Mouse (Mus musculus) naive thymus-derived CD4-positive, alpha-beta T cell, adult 2 months (primary cell): Measurements from ENCODE around the gene Gm266.

Source experiments
- DNase-seq: peaks from one replicate; pipeline ENCODE4 v3.0.0-alpha.2; 2011; ENCODE audit warnings: low read depth

Gm266 gene

DNA sequence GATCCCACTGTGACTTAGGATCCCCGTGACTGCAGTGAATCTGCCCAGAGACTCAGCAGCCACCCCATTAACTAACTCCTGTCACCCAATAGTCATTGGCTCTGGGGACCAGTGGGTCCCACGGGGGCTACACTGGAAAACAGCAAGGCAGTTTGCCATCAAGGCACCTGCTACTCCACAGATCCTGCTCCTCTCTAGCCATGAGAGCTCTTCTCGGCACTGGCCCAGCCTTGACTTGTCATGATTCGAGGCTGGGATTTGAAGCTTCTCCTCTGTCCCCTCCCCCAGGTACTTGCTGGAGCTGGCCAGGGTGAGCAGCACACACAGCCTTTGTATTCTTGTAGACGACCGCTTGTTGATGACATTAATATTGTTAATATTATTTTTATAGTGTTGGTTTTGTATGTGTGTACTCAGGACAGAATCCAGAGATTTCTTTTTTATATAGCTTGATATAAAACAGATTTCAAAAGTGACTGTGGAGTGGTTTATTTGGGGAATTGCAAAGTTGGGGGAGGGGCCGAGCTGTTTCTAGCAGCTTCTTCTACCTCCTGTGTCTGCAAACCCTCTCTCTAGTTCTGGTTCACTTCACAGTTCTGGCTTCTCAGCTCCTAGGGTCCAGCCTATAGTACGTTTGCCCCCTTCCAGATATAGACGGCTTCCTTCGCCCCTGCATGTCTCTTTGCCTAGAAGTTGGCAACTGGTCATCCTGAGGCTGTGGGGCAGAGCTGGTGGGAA is 30.9 kb downstream of the Gm266 start:
- no peak for DNase-seq

DNA sequence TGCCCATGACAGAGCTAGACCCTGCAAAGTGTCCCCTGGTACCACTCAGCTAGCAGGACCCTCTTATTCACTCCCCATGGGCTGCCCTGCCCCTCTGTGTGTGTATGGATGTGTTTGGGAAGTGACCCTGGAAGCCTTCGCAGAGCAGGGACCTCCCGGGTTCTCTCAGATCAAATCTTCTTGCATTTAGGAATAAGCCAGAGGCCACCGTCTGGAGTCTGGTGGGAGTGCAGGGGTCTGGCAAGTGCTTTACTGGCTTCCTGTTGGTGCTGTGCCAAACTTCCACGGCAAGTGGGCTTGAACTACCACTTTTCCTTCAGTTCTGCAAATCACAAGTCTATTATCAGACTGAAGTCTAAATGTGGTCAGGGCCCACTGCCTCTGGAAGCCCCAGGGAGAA is 31.6 kb downstream of the Gm266 start:
- no peak for DNase-seq

DNA sequence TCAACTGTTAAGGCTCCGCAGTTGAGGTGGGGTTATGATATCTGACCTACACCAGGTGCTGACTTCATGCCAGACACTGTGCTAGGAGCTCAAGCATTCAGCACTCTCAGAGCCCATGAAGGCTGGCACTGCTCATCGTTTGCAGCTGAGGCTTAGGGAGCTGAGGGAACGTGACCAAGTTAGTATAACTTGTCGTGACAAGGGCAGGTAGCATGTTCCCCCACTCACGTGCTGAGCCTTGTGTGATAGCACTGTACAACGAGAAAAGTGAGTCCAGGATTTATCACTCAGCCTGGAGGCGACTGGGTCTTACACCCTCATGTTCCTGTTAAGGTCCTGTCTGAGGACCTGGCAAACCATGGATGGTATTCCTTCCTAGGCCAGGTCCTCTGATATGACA is 34.1 kb downstream of the Gm266 start:
- DNase-seq: no peak

DNA sequence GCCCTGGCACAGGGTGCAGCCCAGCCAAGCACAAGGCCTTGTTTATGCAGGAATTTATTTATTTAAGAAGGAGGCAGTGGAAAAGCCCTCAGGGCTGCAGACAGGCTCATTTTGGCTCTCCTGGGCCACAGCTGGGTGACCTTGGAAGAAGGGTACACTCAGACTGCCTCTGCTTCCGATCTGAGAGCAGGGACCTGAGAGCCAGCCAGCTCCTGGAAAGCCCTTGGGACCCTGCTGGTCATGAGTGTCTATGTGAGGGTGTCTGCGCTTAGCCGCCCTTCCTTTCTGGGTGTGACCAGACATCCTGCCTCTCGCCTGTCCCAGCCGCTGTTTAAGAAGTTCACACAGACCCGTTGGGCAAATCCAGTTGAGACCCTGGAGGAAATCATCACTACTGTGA is 35.3 kb downstream of the Gm266 start:
- DNase-seq: no peak

DNA sequence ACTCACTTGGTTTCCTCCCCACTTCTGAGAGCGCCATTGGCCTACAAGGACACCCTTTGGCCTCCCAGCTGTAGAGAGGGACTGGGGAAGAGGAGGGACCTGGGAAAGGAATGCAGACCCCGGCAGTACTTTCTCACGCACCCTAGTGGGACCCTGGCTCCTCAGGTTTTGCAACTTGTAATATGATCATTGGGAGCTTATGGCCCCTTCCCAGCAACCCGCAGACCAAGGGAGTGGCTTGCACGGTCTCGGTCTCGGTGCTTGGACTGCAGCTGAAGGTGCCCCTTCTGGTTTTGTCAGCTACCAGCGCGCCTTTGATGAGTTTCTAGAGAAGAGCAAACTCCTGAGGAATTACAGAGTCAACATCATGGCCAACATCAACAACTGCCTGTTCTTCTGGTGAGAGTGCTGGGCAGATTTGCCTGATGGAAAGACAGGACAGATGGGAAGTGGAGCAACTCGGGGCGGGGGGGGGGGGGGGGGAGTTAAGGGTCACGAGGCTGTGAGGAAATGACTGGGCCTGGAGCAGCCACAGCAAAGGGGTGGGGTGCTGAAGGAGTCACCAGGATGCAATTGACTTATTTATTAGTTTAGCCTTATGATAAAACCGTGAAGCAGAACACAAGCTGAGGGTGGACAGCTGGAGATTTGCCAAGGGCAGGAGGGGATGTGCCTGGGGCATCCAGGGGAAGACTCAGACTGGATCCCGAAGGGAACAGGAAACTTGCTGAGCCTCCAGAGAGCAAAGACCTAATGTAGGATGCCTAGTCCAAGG is 36.5 kb downstream of the Gm266 start:
- DNase-seq: no peak

DNA sequence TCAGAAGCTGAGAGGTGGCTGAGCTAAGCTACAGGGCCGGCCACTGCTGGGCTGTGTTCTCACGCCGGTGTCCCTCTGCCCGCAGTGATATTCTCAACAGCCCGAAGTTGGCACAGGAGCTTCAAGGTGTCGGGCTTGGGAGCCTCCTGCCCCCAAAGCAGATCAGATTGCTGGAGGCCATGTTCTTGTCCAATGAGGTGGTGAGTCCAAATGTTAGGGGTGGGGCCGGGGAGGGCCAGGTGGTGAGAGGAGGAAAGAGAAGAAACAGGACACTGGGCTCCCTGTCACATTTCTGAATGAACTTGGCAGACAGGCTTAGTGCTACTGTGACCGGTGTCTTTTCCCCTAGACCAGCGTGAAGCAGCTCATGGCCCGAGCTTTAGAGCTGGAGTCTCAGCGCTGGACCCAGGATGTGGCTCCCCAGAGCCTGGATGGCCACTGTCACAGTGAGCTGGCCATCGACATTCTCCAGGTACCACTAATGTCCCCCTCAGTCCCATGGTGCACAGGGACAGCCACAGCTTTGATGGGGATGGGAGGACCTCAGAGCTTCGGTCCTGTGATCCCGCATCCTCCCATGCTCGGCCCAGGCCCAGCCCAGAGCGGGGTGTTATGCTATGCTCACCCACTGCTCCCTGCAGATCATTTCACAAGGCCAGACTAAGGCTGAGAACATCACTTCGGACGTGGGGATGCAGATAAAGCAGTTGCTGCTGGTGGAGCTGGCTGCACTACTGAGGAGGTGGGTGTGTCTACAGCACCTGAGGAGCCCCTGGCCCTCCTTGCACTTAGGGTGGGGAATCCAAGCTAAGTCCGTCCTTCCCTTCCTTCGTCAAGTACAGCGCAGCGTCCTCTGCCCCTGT is 37.5 kb downstream of the Gm266 start:
- no peak for DNase-seq

DNA sequence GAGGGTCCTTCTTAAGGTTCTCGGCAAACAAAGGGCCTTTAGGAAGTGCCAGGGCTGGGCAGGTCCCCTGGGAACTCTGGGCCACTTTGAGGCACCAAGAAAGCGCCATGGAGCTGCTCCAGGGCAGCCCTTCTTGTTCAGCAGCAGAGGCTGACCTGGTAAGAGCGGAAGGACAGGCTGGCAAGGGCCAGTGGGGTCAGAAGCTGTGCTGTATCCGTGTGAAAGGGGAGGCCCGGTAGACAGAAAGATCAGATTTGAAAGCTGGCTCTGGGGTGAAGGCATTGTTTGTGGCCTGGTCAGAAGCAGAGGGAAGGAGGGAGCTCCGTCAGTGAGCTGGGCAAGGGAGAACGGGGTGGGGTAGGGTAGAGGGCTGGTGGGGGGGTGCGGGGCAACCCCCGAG is 38.3 kb downstream of the Gm266 start:
- DNase-seq: no peak

DNA sequence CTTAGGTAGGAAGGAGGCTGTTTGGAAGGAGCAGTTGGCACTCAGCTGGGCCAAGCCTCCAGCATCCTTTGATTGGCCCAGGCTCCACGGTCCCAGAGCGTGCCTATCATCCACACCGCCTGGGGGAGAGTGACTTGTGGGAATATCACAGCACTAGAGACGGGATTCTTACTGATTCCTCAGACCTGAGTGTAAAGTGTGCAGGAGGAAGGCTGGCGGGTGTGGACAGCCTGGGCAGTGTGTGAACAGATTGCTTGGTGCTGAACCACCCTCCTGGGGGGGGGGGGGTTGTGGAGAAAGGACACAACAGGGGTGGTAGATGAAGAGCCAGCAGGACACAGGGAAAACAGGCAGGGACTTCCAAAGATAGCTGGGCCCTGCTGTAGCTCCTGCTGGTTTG is 38.9 kb downstream of the Gm266 start:
- DNase-seq: no peak

DNA sequence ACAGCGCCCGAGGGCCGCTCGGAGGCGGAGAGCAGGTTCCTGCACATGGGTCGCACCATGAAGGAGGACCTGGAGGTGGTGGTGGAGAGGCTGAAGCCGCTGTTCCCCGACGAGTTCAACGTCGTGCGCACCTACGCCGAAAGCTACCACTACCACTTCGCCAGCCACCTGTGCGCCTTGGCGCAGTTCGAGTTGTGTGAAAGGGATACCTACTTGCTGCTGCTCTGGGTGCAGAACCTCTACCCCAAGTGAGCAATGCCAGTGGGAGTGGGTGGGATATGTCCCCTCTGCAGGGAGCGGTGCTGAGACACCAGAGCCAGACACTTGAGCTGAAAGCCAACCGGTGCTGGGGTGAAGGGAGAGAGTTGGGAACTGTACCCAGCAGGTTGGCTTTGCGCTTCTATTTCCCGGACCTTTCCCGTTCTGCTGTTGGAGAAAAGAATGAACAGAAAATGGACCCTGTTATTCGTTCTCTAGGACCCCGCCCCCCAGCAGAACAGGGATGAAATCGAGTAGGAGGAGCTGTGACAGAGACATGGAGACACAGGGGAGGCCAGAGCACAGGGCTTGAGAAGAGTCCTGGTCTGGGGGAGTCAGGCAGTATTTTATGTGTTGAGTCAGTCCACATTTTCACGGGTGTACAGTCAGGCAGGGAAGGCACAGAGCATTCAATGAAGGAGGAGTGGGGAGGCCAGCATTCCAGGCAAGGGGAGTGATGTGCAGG is 39.6 kb downstream of the Gm266 start:
- DNase-seq: no peak

DNA sequence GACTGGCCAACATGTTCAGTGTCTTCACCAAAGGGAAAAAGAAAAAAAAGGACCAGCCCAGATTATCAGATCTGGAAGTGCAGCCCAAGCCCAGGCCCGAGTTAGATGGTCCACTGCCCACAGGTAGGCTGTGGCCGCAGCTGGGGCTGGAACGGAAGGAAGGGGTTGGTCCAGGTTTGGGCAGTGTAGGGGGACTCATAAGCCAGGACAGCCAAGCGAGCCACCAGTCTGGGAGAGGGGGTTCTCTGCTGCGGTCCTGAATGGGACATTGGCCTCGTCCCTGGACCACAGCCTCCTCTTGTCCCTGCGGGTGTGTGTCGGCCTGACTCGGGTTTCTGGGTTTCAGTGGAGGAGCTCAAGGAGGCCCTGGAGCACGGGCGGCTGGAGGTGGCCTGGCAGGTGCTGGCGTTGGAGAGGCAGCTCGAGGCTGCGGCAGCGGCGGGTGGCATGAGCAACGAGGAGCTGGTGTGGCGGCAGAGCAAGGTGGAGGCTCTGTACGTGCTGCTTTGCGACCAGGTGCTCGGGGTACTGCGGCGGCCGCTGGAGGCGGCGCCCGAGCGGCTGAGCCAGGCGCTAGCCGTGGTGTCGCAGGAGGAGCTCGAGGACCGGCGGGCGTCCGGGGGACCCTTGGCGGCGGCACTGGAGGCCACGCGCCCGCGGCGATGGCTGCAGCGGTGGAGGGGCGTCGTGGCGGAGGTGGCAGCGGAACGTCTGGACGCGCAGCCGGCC is 40.3 kb downstream of the Gm266 start:
- DNase-seq: no peak

DNA sequence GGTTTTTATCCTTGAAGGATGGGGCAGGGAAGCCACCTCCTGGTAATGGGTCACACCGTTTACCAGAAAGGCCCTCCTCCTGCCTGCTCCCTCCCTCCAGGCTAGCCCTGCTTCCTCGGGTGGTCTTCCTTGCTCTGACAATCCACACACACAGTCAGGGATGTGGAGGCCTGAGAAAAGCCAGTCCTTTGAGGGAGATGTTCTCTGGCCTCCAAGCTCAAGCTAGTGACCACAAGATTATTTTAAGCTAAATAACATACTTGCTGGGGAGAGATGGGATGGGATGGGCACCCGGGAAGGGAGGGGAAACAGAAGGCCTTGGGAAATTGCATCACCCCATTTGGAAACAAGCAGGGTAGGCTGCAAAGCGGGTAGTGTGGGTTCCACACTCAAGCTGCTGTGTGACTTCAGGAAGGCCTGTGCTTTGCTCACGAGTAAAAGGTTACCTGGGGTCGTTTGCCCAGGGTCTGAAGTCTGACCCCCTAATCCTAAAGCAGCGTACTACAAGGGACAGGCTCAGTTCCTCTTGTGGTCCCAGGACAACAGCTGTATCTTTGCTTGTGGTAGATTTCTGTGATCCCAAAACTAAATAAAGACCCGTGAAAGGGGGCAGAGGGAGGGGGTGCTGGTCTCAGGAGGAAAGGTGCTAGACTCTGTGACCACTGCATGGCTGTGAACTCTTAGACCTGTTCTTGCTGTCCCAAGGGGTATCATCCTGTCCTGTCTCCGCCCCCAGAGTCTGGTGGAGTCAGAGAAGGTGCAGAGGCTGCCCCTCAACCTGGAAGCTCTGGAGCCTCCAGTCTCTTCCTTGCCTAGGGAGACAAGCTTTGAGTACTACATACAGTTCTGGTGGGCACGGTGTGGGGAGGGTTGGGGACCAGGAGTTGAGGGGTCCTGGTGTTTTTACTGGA is 41.4 kb downstream of the Gm266 start:
- no peak for DNase-seq

DNA sequence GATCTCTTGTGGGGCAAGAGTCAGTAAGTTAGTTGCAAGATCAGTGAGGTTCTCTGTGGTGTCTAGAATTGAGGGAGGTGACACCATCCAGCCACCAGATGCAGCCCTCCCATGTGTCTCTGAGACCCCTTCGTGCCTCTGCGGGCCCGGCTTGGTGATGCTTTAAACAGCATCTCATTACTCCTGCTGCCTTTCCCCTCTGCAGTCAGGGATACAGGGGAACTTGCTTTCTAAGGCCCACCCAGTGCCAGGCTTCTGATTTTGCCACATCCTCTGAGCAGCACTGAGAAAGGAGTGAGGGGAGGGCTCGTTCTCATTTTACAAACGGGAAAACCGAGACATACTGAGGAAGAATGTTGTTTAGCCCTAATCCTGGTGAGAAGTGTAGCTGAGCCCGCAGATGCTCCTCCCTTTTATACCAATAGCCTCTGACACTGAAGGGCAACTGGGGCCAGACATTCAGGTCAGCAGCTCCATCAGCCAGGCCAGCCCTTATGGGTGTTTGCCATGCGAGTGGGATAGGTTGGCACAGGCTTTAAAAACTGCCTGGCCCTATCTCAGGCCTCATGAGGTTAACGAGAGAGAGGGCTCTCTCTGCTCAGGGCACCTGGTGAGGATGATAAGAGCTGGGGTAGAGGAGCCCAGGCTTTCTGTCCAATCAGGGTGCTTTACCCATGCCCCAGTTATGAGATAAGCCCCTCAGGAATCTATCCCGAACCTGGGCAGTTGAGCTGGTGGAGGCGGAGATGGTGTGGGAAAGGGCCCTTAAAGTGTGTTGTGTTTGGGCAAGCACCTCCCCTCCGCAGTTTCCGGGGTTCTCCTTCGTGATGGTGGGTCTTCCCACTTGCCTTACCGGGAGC is 42.4 kb downstream of the Gm266 start:
- no peak for DNase-seq

DNA sequence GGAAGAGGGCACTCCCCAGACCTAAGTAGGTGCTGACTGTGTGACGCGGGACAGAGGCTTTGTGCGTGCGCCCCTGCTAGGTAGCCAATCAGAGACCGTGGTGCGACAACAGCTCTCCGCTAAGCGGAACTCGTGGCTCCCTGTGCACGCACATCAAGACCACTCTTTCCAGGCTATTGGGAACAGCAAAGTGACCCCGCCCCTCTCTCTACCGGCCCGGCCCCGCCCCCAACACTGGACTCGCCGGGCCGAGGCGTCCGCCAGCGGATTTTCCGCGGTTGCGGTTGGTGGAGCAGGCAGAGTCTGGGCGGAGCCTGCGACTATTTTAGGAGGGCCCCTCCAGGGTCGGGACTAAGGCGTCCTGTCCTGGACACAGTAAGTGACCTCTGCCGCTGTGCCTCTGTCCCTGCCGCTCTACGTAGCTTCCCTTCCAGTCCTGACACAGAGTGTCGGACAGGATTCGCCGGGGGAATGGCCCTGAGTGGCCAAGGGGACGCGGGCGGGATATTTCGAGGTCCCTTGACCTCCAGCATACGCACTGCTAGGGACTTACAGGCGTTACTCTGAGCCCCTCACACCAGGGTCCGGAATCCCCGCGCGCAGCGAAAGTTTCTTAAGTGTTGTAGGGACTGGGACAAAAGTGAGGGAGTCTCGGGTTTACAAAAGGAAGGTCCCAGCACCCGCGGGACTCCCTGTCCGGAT is 43.2 kb downstream of the Gm266 start, which contains the start of gene Tnfaip2:
TSS of gene Tnfaip2 (plus strand) at position 161 of the 702 bp plus-strand sequence.
- DNase-seq: peak; percentile 9

DNA sequence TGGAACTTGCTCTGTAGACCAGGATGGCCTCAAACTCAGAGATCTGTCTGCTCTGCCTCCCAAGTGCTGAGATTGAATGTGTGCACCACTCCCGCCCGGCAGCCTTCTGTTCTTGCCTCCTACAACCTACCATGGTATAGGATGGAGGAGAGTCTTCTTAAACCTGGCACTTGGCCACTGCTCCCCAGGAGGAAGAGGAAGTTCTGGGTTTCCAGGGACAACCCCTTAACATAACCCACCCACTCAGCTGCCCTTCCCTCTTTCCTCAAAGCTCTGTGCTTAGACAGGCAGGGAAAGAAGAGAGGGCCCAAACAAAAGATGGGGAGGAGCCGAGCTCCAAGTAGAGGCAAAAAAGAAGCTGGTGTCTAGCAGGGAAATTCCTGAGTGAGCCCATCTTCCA is 44.1 kb downstream of the Gm266 start:
- DNase-seq: no peak

DNA sequence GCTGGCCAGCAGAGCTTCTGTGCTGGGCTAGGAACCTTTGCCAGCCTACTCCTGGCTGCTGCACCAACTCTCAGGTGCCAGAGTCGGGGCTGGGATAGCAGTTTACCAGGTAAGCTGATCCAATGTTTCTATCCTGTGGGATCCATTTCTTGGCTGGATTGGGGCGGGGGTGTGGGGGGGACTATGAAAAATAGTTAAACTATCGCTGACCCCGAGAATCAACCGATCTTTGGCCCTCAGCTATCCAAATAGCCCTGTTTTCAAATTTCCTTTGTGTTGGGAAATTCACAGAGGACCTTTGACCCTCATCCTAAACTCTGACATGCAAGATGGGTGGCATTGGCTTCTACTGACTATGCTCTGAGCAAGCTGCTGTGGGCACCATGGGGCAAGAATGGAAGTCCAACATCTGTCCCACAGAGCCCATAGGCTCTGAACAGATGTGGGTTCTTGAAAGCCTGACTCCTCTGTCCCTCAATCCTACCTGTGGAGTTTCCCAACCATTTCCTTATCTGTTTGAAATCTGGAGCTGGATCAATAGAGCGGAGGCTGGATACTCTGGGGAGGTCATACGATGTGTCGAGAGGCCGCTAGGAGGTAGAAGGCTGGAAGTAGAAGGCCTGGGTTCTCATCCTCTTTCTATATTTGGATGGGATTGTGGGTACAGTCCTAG is 44.8 kb downstream of the Gm266 start:
- no peak for DNase-seq

DNA sequence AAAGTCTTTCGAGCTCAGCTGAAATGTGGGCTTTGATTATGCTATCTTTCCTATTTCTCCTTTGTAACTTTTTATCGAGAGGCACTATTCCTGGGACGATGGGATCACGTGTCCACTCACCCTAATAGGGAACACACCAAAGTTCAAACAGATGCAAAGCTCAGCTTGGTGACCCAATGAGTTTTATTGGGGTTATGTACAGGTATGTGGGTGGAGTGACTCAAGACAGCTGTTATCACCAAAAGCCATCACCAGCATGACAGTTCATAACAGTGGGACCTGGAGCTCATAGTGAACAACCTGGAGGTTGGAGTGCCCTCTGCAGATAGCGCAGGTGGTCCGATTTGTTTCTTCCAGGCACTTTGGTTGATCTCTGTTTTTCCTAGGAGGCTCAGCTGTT is 46.8 kb downstream of the Gm266 start:
- DNase-seq: no peak

DNA sequence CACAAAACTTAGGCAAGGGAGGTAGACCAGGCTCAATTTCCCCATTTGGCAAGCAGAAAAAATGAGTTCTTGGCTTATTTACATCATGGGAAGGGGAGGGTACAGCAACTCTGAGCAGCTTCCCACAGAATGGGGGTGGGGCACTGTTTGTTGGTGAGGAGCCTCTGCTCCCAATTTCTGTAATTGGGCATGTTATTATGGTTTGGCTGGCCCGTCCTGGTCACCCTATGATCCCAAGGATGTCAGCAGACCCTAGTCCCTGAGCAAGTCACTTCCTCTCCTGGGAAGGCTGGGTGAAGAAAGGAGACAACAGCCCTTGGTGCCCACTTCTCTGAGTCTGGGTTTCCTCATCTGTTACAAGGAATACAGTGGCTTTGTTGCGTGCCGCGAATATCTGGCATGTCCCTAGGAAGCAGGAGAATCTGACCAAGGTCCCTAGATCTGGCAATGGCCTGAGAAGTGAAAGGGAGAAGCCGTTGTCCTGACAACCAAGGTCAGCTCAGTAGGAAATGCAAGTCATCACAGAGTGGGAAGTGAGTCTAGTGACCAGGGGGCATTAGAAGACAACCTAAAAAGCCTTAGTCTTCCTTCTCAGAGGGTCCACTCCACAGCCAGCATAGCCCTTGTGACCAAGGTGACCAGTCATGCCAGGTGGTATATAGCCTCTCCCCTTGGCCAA is 48.3 kb downstream of the Gm266 start:
- no peak for DNase-seq
